17 mouse cellular contexts compared by ENCODE assay signal in genomic region chr19:36451731-36452130, GRCm38 (mm10).
DNase-seq lines count a peak whose midpoint lies in the region; ATAC-seq lines count a peak whose summit lies in the region.
"Had no signal": no experiment of that assay in that cellular context is flagged by ENCODE, and none has a peak within 500 bp of the region (broad histone marks: within the 10 kb centered on the region; RNA-seq: fewer than 3 reads in every experiment).

No protein-coding gene starts in this region.

- no peak overlapping the region for H3K9ac ChIP-seq in kidney, embryonic 14.5 days (ENCODE audit: low read depth, low read length)
- H3K9ac ChIP-seq in liver, embryonic 15.5 days: peak overlapping the region; percentile 13; the same call in 1 of the 2 replicates
- H3K9ac ChIP-seq: hindbrain, embryonic 12.5 days; intestine, embryonic 15.5 days; limb, embryonic 13.5 days had no signal

- peak; percentile 19 to 62 for DNase-seq in adrenal gland, adult (ENCODE audit: inconsistent age in 2 of 2, low spot score in 1 of 2)
- no peak for DNase-seq in adrenal gland, postnatal 25 days
- DNase-seq in kidney, postnatal 10 days: no peak
- DNase-seq in right cerebral cortex, postnatal 36 days (ENCODE audit: low spot score in 2 of 2): no peak
- no peak for DNase-seq in gastrocnemius, postnatal 36 days
- DNase-seq: cerebellum, adult 9-11 months; embryo, embryonic 11 days; kidney, postnatal 25 days; spleen, adult 18-20 months had no signal

- H3K4me2 ChIP-seq in kidney, embryonic 14.5 days (replicated peaks; ENCODE audit: low read depth, low read length): no peak overlapping the region
- peak overlapping the region; percentile 23 for H3K4me2 ChIP-seq in liver, embryonic 15.5 days
- H3K4me2 ChIP-seq: hindbrain, embryonic 12.5 days; intestine, embryonic 15.5 days; limb, embryonic 13.5 days had no signal

- H3K4me1 ChIP-seq in kidney, embryonic 14.5 days (ENCODE audit: control insufficient read depth, insufficient read depth, low read length): no peaks in the 10 kb centered on the region
- H3K4me1 ChIP-seq in liver, embryonic 15.5 days (replicated peaks): peaks cover 37% of the 10 kb centered on the region
- H3K4me1 ChIP-seq: intestine, embryonic 15.5 days; limb, embryonic 13.5 days had no signal

- ATAC-seq in kidney, embryonic 14.5 days (ENCODE audit: low FRiP score, low TSS enrichment): peak; percentile 28; the same call in 1 of the 2 replicates
- peak; percentile 19 for ATAC-seq in erythroblast, adult 5-6 weeks (replicated peaks; ENCODE audit: low FRiP score, poor library complexity, severe bottlenecking)
- peak; percentile 13; the same call in 1 of the 2 replicates for ATAC-seq in liver, embryonic 15.5 days (ENCODE audit: insufficient read depth)
- ATAC-seq: forebrain, embryonic 14.5 days; intestine, embryonic 15.5 days had no signal

- H3K9me3 ChIP-seq in kidney, embryonic 14.5 days (ENCODE audit: control insufficient read depth, low read length): no peaks in the 10 kb centered on the region
- no peaks in the 10 kb centered on the region for H3K9me3 ChIP-seq in liver, embryonic 15.5 days (replicated peaks)
- H3K9me3 ChIP-seq: hindbrain, embryonic 12.5 days; intestine, embryonic 15.5 days had no signal

- H3K27ac ChIP-seq in kidney, embryonic 14.5 days (ENCODE audit: low read depth, low read length): no peak overlapping the region
- peak overlapping the region; percentile 90 for H3K27ac ChIP-seq in liver, embryonic 15.5 days (replicated peaks)
- H3K27ac ChIP-seq: hindbrain, embryonic 12.5 days; intestine, embryonic 15.5 days; limb, embryonic 13.5 days had no signal

- 10% methylated on average over 5 of the region's 5 CpGs for WGBS in kidney, embryonic 14.5 days
- 36% methylated on average over 5 of the region's 5 CpGs for WGBS in liver, embryonic 15.5 days (ENCODE audit: insufficient replicate concordance)

- intact Hi-C loops in gastrocnemius, postnatal 36 days (cut with DNase I): no loop called here

- H3K27me3 ChIP-seq in kidney, embryonic 14.5 days (ENCODE audit: control insufficient read depth, insufficient read depth, low read length): no peaks in the 10 kb centered on the region
- H3K27me3 ChIP-seq in liver, embryonic 15.5 days: no peaks in the 10 kb centered on the region
- H3K27me3 ChIP-seq: CH12.LX; hindbrain, embryonic 12.5 days; intestine, embryonic 15.5 days; limb, embryonic 13.5 days had no signal

- H3K36me3 ChIP-seq in kidney, embryonic 14.5 days (ENCODE audit: control insufficient read depth, insufficient read depth, low read length): no peaks in the 10 kb centered on the region
- peaks cover 28% of the 10 kb centered on the region for H3K36me3 ChIP-seq in liver, embryonic 15.5 days (replicated peaks)
- H3K36me3 ChIP-seq: hindbrain, embryonic 12.5 days; intestine, embryonic 15.5 days; limb, embryonic 13.5 days had no signal

- H3K4me3 ChIP-seq in kidney, embryonic 14.5 days (ENCODE audit: low read length): no peak overlapping the region
- H3K4me3 ChIP-seq in liver, embryonic 15.5 days (replicated peaks): no peak overlapping the region
- H3K4me3 ChIP-seq: hindbrain, embryonic 12.5 days; intestine, embryonic 15.5 days; limb, embryonic 13.5 days had no signal

Comparison
In these comparisons a context has a peak if more than half of its experiments do, and no peak if none do; other contexts are left out.
1. DNase-seq: peak in adrenal gland, adult (2 of 2); none in adrenal gland, postnatal 25 days (single experiment), kidney, postnatal 10 days (single experiment), right cerebral cortex, postnatal 36 days (0 of 2) and gastrocnemius, postnatal 36 days (0 of 2).
2. Peak in every context shown above with its lines, with median percentiles within 50 percentile points of each other: ATAC-seq.